Mouse (Mus musculus) hindbrain, embryonic 12.5 days (tissue): Measurements from ENCODE around the gene Rbm28. TPM values are rescaled to one million over a fixed set of nuclear protein-coding genes. Genes with fewer than 3 reads are reported as not detected.

ENCODE experiments used
- ATAC-seq: fragments of 200-750 bp; cut with Nextera tagmentation; 2 replicates; pipeline ENCODE4 v1.8.0; 2017; ENCODE audit warnings: moderate TSS enrichment; ENCODE audit not compliant: low FRiP score
- H3K27ac ChIP-seq: fragments of 300-500 bp; sonication (generic); 2 replicates; pipeline ENCODE4 v1.5.1; 2016; ENCODE audit warnings: mild to moderate bottlenecking
- H3K27me3 ChIP-seq: fragments of 300-500 bp; sonication (generic); 2 replicates; pipeline ENCODE4 v1.6.1; 2016; ENCODE audit warnings: mild to moderate bottlenecking
- H3K36me3 ChIP-seq: fragments of 300-500 bp; sonication (generic); 2 replicates; pipeline ENCODE4 v1.6.1; 2016; ENCODE audit warnings: mild to moderate bottlenecking
- H3K4me1 ChIP-seq: fragments of 300-500 bp; sonication (generic); 2 replicates; pipeline ENCODE4 v1.6.1; 2016
- H3K4me2 ChIP-seq: fragments of 300-500 bp; sonication (generic); replicated peaks from 2 replicates; pipeline ENCODE4 v1.6.1; 2016; ENCODE audit warnings: mild to moderate bottlenecking
- H3K4me3 ChIP-seq: fragments of 300-500 bp; sonication (generic); 2 replicates; pipeline ENCODE4 v1.5.1; 2016; ENCODE audit warnings: mild to moderate bottlenecking
- H3K9ac ChIP-seq: fragments of 300-500 bp; sonication (generic); 2 replicates; pipeline ENCODE4 v1.6.1; 2016; ENCODE audit warnings: mild to moderate bottlenecking, moderate library complexity
- H3K9me3 ChIP-seq: fragments of 300-500 bp; sonication (generic); replicated peaks from 2 replicates; pipeline ENCODE4 v1.6.1; 2016; ENCODE audit warnings: mild to moderate bottlenecking
- WGBS: fragments of 180-500 bp; shearing (Covaris S2); methylation state at CpG from one replicate; pipeline ENCODE4 v1.1.7; 2016; 5-methylcytosine and 5-hydroxymethylcytosine counted together
- polyA plus RNA-seq: library from polyadenylated mRNA; unstranded; fragments of >200 nt; fragmentation: Nextera tagmentation; extraction: Ambion mirVana; gene quantifications from 2 replicates; pipeline ENCODE4 v1.2.1, GENCODE M21; 2016

Gene Rbm28
- polyA plus RNA-seq, 1 experiment from 2014 or later, result 61.0 TPM

- H3K9ac ChIP-seq, result no peak overlapping the region
- no peaks in the 10 kb centered on the region for H3K9me3 ChIP-seq
- no peak overlapping the region for H3K4me2 ChIP-seq
- no peak overlapping the region for H3K27ac ChIP-seq
- peaks cover 36% of the 10 kb centered on the region for H3K36me3 ChIP-seq
- no peak overlapping the region for H3K4me3 ChIP-seq
- H3K27me3 ChIP-seq, result peaks cover 10% of the 10 kb centered on the region
- peaks cover 11% of the 10 kb centered on the region for H3K4me1 ChIP-seq
- no peak for ATAC-seq
- WGBS, result 89% methylated on average over 13 of the region's 13 CpGs
Observed at GRCm38 (mm10) chr6:29203096-29203495, 38.3 kb upstream of the Rbm28 start.

GRCm38 (mm10) chr6:29201988-29202387 is 37.2 kb upstream of the Rbm28 start:
- peaks cover 36% of the 10 kb centered on the region for H3K36me3 ChIP-seq
- H3K9ac ChIP-seq, result no peak overlapping the region
- peaks cover 13% of the 10 kb centered on the region for H3K4me1 ChIP-seq
- ATAC-seq, result no peak
- H3K4me3 ChIP-seq, result no peak overlapping the region
- H3K4me2 ChIP-seq, result no peak overlapping the region
- no peaks in the 10 kb centered on the region for H3K9me3 ChIP-seq
- peaks cover 16% of the 10 kb centered on the region for H3K27me3 ChIP-seq
- H3K27ac ChIP-seq, result no peak overlapping the region
- WGBS, result 83% methylated on average over 8 of the region's 8 CpGs

GRCm38 (mm10) chr6:29201341-29201740 is 36.5 kb upstream of the Rbm28 start:
- no peak overlapping the region for H3K9ac ChIP-seq
- H3K4me2 ChIP-seq, result no peak overlapping the region
- peaks cover 22% of the 10 kb centered on the region for H3K27me3 ChIP-seq
- no peak for ATAC-seq
- no peak overlapping the region for H3K27ac ChIP-seq
- peaks cover 30% of the 10 kb centered on the region for H3K36me3 ChIP-seq
- WGBS, result 93% methylated on average over 5 of the region's 5 CpGs
- H3K9me3 ChIP-seq, result no peaks in the 10 kb centered on the region
- no peak overlapping the region for H3K4me3 ChIP-seq
- peaks cover 13% of the 10 kb centered on the region for H3K4me1 ChIP-seq

GRCm38 (mm10) chr6:29200496-29200895 is 35.7 kb upstream of the Rbm28 start:
- 60% methylated on average over 3 of the region's 3 CpGs for WGBS
- Histone ChIP-seq H3K27ac (no peak overlapping the region), H3K27me3 (peaks cover 23% of the 10 kb centered on the region), H3K9ac (no peak overlapping the region), H3K4me1 (peaks cover 17% of the 10 kb centered on the region), H3K9me3 (no peaks in the 10 kb centered on the region), H3K4me2 (no peak overlapping the region), H3K36me3 (peaks cover 24% of the 10 kb centered on the region), H3K4me3 (no peak overlapping the region)
- ATAC-seq, result no peak

GRCm38 (mm10) chr6:29199223-29199855 is 34.5 kb upstream of the Rbm28 start:
- Histone ChIP-seq H3K4me3 (peak overlapping the region; percentile 28; the same call in 1 of the 2 replicates), H3K9me3 (no peaks in the 10 kb centered on the region), H3K27ac (no peak overlapping the region), H3K9ac (0 out of 2 replicates have a peak overlapping the region, but pooled peaks have one; percentile 42), H3K36me3 (peaks cover 24% of the 10 kb centered on the region), H3K4me2 (peak overlapping the region; percentile 54), H3K4me1 (peaks cover 17% of the 10 kb centered on the region), H3K27me3 (peaks cover 23% of the 10 kb centered on the region)
- 39% methylated on average over 8 of the region's 8 CpGs for WGBS
- ATAC-seq, result no peak

GRCm38 (mm10) chr6:29198309-29199222 is 33.8 kb upstream of the Rbm28 start:
- H3K4me1 ChIP-seq, result peaks cover 21% of the 10 kb centered on the region
- peaks cover 21% of the 10 kb centered on the region for H3K36me3 ChIP-seq
- H3K9me3 ChIP-seq, result no peaks in the 10 kb centered on the region
- 10% methylated on average over 25 of the region's 25 CpGs for WGBS
- H3K4me3 ChIP-seq, result peak overlapping the region; percentile 28
- peak overlapping the region; percentile 42; the same call in 1 of the 2 replicates for H3K9ac ChIP-seq
- H3K27me3 ChIP-seq, result peaks cover 23% of the 10 kb centered on the region
- peak; percentile 83 for ATAC-seq
- H3K27ac ChIP-seq, result peak overlapping the region; percentile 44; the same call in 1 of the 2 replicates
- peak overlapping the region; percentile 54 for H3K4me2 ChIP-seq

GRCm38 (mm10) chr6:29195846-29196698 is 31.3 kb upstream of the Rbm28 start:
- Histone ChIP-seq H3K36me3 (peaks cover 8% of the 10 kb centered on the region; the same call in 1 of the 2 replicates), H3K9ac (no peak overlapping the region), H3K4me1 (peaks cover 21% of the 10 kb centered on the region), H3K27me3 (peaks cover 23% of the 10 kb centered on the region), H3K4me2 (no peak overlapping the region), H3K4me3 (no peak overlapping the region), H3K9me3 (no peaks in the 10 kb centered on the region), H3K27ac (no peak overlapping the region)
- WGBS, result 83% methylated on average over 5 of the region's 5 CpGs
- no peak for ATAC-seq

- no peak overlapping the region for H3K4me3 ChIP-seq
- no peak overlapping the region for H3K9ac ChIP-seq
- peaks cover 21% of the 10 kb centered on the region for H3K4me1 ChIP-seq
- no peak for ATAC-seq
- no peak overlapping the region for H3K27ac ChIP-seq
- H3K9me3 ChIP-seq, result no peaks in the 10 kb centered on the region
- H3K4me2 ChIP-seq, result no peak overlapping the region
- H3K27me3 ChIP-seq, result peaks cover 23% of the 10 kb centered on the region
- H3K36me3 ChIP-seq, result no peaks in the 10 kb centered on the region
- WGBS, result 74% methylated on average over 5 of the region's 5 CpGs
Observed at GRCm38 (mm10) chr6:29195146-29195545, 30.3 kb upstream of the Rbm28 start.

GRCm38 (mm10) chr6:29193961-29194750 is 29.4 kb upstream of the Rbm28 start:
- Histone ChIP-seq H3K4me2 (no peak overlapping the region), H3K9ac (no peak overlapping the region), H3K36me3 (no peaks in the 10 kb centered on the region), H3K27ac (no peak overlapping the region), H3K4me3 (no peak overlapping the region), H3K27me3 (peaks cover 15% of the 10 kb centered on the region), H3K4me1 (peaks cover 18% of the 10 kb centered on the region), H3K9me3 (no peaks in the 10 kb centered on the region)
- 69% methylated on average over 15 of the region's 15 CpGs for WGBS
- no peak for ATAC-seq

- WGBS, result 75% methylated on average over 1 of the region's 1 CpGs
- no peak overlapping the region for H3K9ac ChIP-seq
- no peak overlapping the region for H3K27ac ChIP-seq
- no peak overlapping the region for H3K4me3 ChIP-seq
- no peaks in the 10 kb centered on the region for H3K27me3 ChIP-seq
- no peak for ATAC-seq
- H3K36me3 ChIP-seq, result no peaks in the 10 kb centered on the region
- H3K4me2 ChIP-seq, result no peak overlapping the region
- H3K9me3 ChIP-seq, result no peaks in the 10 kb centered on the region
- H3K4me1 ChIP-seq, result no peaks in the 10 kb centered on the region
Observed at GRCm38 (mm10) chr6:29187936-29188335, 23.1 kb upstream of the Rbm28 start.

GRCm38 (mm10) chr6:29179843-29180242 is 15.0 kb upstream of the Rbm28 start:
- Histone ChIP-seq H3K36me3 (no peaks in the 10 kb centered on the region), H3K4me3 (peak overlapping the region; percentile 56), H3K9me3 (no peaks in the 10 kb centered on the region), H3K4me2 (peak overlapping the region; percentile 90), H3K4me1 (peaks cover 15% of the 10 kb centered on the region), H3K27me3 (peaks cover 61% of the 10 kb centered on the region), H3K9ac (peak overlapping the region; percentile 81; the same call in 1 of the 2 replicates), H3K27ac (no peak overlapping the region)
- no peak for ATAC-seq
- 50% methylated on average over 8 of the region's 8 CpGs for WGBS
